Mouse (Mus musculus): ENCODE data around the gene Incenp.
"Not testable (repeated sequence)": the region's sequence is repeated elsewhere in the genome, so short reads cannot be mapped to it uniquely, and the experiment has no call there.

- TF ChIP-seq CTCF (IDR thresholded peaks at IDR 0.05; ENCODE audit: borderline replicate concordance, insufficient read depth, low read depth, low read length); POLR2A (IDR thresholded peaks at IDR 0.05; ENCODE audit: borderline replicate concordance, insufficient read depth, low read length): not testable (repeated sequence)
These were observed 38.5 kb downstream of the Incenp start for GRCm38 (mm10) chr19:9860821-9861220.
